Comparison of ENCODE assay signal across 19 mouse cellular contexts in genomic region chr3:145402994-145403393, GRCm38 (mm10).
A peak's percentile ranks its signal among the peaks of the same experiment; 100 is the strongest.
DNase-seq lines count a peak whose midpoint lies in the region; ATAC-seq lines count a peak whose summit lies in the region.
"Had no signal": no experiment of that assay in that cellular context is flagged by ENCODE, and none has a peak within 500 bp of the region (broad histone marks: within the 10 kb centered on the region; RNA-seq: fewer than 3 reads in every experiment).

No protein-coding gene starts in this region.

- no peak overlapping the region for H3K4me3 ChIP-seq in forebrain, embryonic 12.5 days (replicated peaks)
- H3K4me3 ChIP-seq in forebrain, embryonic 10.5 days: no peak overlapping the region
- H3K4me3 ChIP-seq in hindbrain, embryonic 11.5 days (ENCODE audit: low read depth, low read length): 0 out of 2 replicates have a peak overlapping the region, but pooled peaks have one; percentile 17
- H3K4me3 ChIP-seq in midbrain, embryonic 11.5 days (ENCODE audit: low read depth, low read length): no peak overlapping the region
- peak overlapping the region; percentile 31 for H3K4me3 ChIP-seq in neural tube, embryonic 13.5 days
- no peak overlapping the region for H3K4me3 ChIP-seq in kidney, embryonic 16.5 days (ENCODE audit: low read length)
- H3K4me3 ChIP-seq: heart, embryonic 15.5 days; limb, embryonic 10.5 days had no signal

- H3K4me2 ChIP-seq in forebrain, embryonic 12.5 days: peak overlapping the region; percentile 26
- H3K4me2 ChIP-seq in hindbrain, embryonic 11.5 days (replicated peaks; ENCODE audit: low read depth, low read length): peak overlapping the region; percentile 31
- H3K4me2 ChIP-seq in midbrain, embryonic 11.5 days: peak overlapping the region; percentile 31
- peak overlapping the region; percentile 51 for H3K4me2 ChIP-seq in neural tube, embryonic 13.5 days
- H3K4me2 ChIP-seq in kidney, embryonic 16.5 days (replicated peaks; ENCODE audit: low read depth, low read length): no peak overlapping the region
- H3K4me2 ChIP-seq: heart, embryonic 15.5 days; liver, embryonic 11.5 days had no signal

- ATAC-seq in forebrain, embryonic 12.5 days (ENCODE audit: low FRiP score): no peak
- peak; percentile 59; the same call in 1 of the 2 replicates for ATAC-seq in hindbrain, embryonic 11.5 days (ENCODE audit: low FRiP score)
- peak; percentile 62 for ATAC-seq in midbrain, embryonic 11.5 days (ENCODE audit: low FRiP score)
- ATAC-seq in neural tube, embryonic 13.5 days (ENCODE audit: low read depth): peak; percentile 56; the same call in 1 of the 2 replicates
- no peak for ATAC-seq in kidney, embryonic 16.5 days (ENCODE audit: low FRiP score, low TSS enrichment)

- no peaks in the 10 kb centered on the region; the same call in 1 of the 2 replicates for H3K4me1 ChIP-seq in forebrain, embryonic 12.5 days
- peaks cover 8% of the 10 kb centered on the region; the same call in 1 of the 2 replicates for H3K4me1 ChIP-seq in forebrain, embryonic 10.5 days
- H3K4me1 ChIP-seq in hindbrain, embryonic 11.5 days (replicated peaks; ENCODE audit: control insufficient read depth, insufficient read depth, low read length): no peaks in the 10 kb centered on the region
- no peaks in the 10 kb centered on the region for H3K4me1 ChIP-seq in midbrain, embryonic 11.5 days (ENCODE audit: control insufficient read depth, insufficient read depth, low read length)
- no peaks in the 10 kb centered on the region; the same call in 1 of the 2 replicates for H3K4me1 ChIP-seq in neural tube, embryonic 13.5 days (replicated peaks)
- no peaks in the 10 kb centered on the region for H3K4me1 ChIP-seq in kidney, embryonic 16.5 days (ENCODE audit: insufficient read depth, low read length)
- H3K4me1 ChIP-seq: heart, embryonic 15.5 days had no signal

- WGBS in forebrain, embryonic 12.5 days: 74% methylated on average over 6 of the region's 6 CpGs
- 83% methylated on average over 6 of the region's 6 CpGs for WGBS in forebrain, embryonic 10.5 days
- WGBS in hindbrain, embryonic 11.5 days: 51% methylated on average over 6 of the region's 6 CpGs
- 57% methylated on average over 6 of the region's 6 CpGs for WGBS in midbrain, embryonic 11.5 days
- WGBS in neural tube, embryonic 13.5 days: 53% methylated on average over 6 of the region's 6 CpGs
- 86% methylated on average over 6 of the region's 6 CpGs for WGBS in kidney, embryonic 16.5 days

- H3K9ac ChIP-seq in forebrain, embryonic 12.5 days: no peak overlapping the region
- H3K9ac ChIP-seq in hindbrain, embryonic 11.5 days (ENCODE audit: low read depth, low read length): 0 out of 2 replicates have a peak overlapping the region, but pooled peaks have one; percentile 21
- no peak overlapping the region for H3K9ac ChIP-seq in midbrain, embryonic 11.5 days (ENCODE audit: low read length)
- no peak overlapping the region for H3K9ac ChIP-seq in neural tube, embryonic 13.5 days
- no peak overlapping the region for H3K9ac ChIP-seq in kidney, embryonic 16.5 days (replicated peaks; ENCODE audit: low read length)
- H3K9ac ChIP-seq: heart, embryonic 15.5 days had no signal

- 0 out of 2 replicates have a peak, but pooled peaks cover under 1% of the 10 kb centered on the region for H3K9me3 ChIP-seq in forebrain, embryonic 12.5 days
- 0 out of 2 replicates have a peak, but pooled peaks cover under 1% of the 10 kb centered on the region for H3K9me3 ChIP-seq in forebrain, embryonic 10.5 days
- no peaks in the 10 kb centered on the region for H3K9me3 ChIP-seq in hindbrain, embryonic 11.5 days (ENCODE audit: control insufficient read depth, low read length)
- no peaks in the 10 kb centered on the region for H3K9me3 ChIP-seq in midbrain, embryonic 11.5 days (ENCODE audit: control insufficient read depth, low read length)
- H3K9me3 ChIP-seq in neural tube, embryonic 13.5 days: no peaks in the 10 kb centered on the region
- H3K9me3 ChIP-seq in kidney, embryonic 16.5 days (ENCODE audit: low read length): no peaks in the 10 kb centered on the region
- H3K9me3 ChIP-seq: heart, embryonic 15.5 days; limb, embryonic 10.5 days had no signal

- H3K27ac ChIP-seq in forebrain, embryonic 12.5 days: no peak overlapping the region
- H3K27ac ChIP-seq in forebrain, embryonic 10.5 days: no peak overlapping the region
- H3K27ac ChIP-seq in hindbrain, embryonic 11.5 days (ENCODE audit: low read depth, low read length): no peak overlapping the region
- no peak overlapping the region for H3K27ac ChIP-seq in midbrain, embryonic 11.5 days (ENCODE audit: low read depth, low read length)
- H3K27ac ChIP-seq in neural tube, embryonic 13.5 days (replicated peaks): no peak overlapping the region
- H3K27ac ChIP-seq in kidney, embryonic 16.5 days (ENCODE audit: low read length): no peak overlapping the region
- H3K27ac ChIP-seq: heart, embryonic 15.5 days; limb, embryonic 10.5 days had no signal

- H3K27me3 ChIP-seq in forebrain, embryonic 12.5 days: no peaks in the 10 kb centered on the region
- H3K27me3 ChIP-seq in forebrain, embryonic 10.5 days (ENCODE audit: poor library complexity, severe bottlenecking): no peaks in the 10 kb centered on the region
- H3K27me3 ChIP-seq in hindbrain, embryonic 11.5 days (ENCODE audit: control insufficient read depth, insufficient read depth, low read length): no peaks in the 10 kb centered on the region
- H3K27me3 ChIP-seq in midbrain, embryonic 11.5 days (ENCODE audit: control insufficient read depth, insufficient read depth, low read length): no peaks in the 10 kb centered on the region
- no peaks in the 10 kb centered on the region for H3K27me3 ChIP-seq in neural tube, embryonic 13.5 days
- H3K27me3 ChIP-seq in kidney, embryonic 16.5 days (ENCODE audit: insufficient read depth, low read length): no peaks in the 10 kb centered on the region
- H3K27me3 ChIP-seq: CH12.LX; heart, embryonic 15.5 days had no signal

- DNase-seq in forebrain, embryonic 10.5 days (ENCODE audit: extremely low spot score, low spot score): no peak
- DNase-seq in hindbrain, embryonic 11.5 days (ENCODE audit: low spot score): peak; percentile 13
- DNase-seq in midbrain, embryonic 11.5 days (ENCODE audit: low spot score, missing footprints): no peak
- no peak for DNase-seq in lung, postnatal 4 days
- DNase-seq in layer of hippocampus, postnatal 10 days (ENCODE audit: low spot score in 2 of 2): no peak
- DNase-seq: adrenal gland, adult 2 months; cerebellum, adult 11-12 months; cerebellum, postnatal 25 days; heart, adult 11 months; kidney, adult 8-10 months; lung, adult 2 months; spleen, adult 18-20 months had no signal

- H3K36me3 ChIP-seq in forebrain, embryonic 12.5 days (replicated peaks): no peaks in the 10 kb centered on the region
- no peaks in the 10 kb centered on the region for H3K36me3 ChIP-seq in forebrain, embryonic 10.5 days (replicated peaks)
- no peaks in the 10 kb centered on the region for H3K36me3 ChIP-seq in hindbrain, embryonic 11.5 days (ENCODE audit: control insufficient read depth, insufficient read depth, low read length)
- H3K36me3 ChIP-seq in midbrain, embryonic 11.5 days (ENCODE audit: control insufficient read depth, insufficient read depth, low read length): no peaks in the 10 kb centered on the region
- H3K36me3 ChIP-seq in neural tube, embryonic 13.5 days: no peaks in the 10 kb centered on the region
- H3K36me3 ChIP-seq in kidney, embryonic 16.5 days (ENCODE audit: insufficient read depth, low read length): no peaks in the 10 kb centered on the region
- H3K36me3 ChIP-seq: heart, embryonic 15.5 days; limb, embryonic 10.5 days had no signal

Comparison
In these comparisons a context has a peak if more than half of its experiments do, and no peak if none do; other contexts are left out.
1. ATAC-seq: peak in hindbrain, embryonic 11.5 days (single experiment), midbrain, embryonic 11.5 days (single experiment) and neural tube, embryonic 13.5 days (single experiment); none in forebrain, embryonic 12.5 days (single experiment) and kidney, embryonic 16.5 days (single experiment).
2. H3K4me3 ChIP-seq: peak in hindbrain, embryonic 11.5 days (single experiment) and neural tube, embryonic 13.5 days (single experiment); none in forebrain, embryonic 12.5 days (single experiment), forebrain, embryonic 10.5 days (single experiment), midbrain, embryonic 11.5 days (single experiment) and kidney, embryonic 16.5 days (single experiment).